Mouse (Mus musculus) cortical plate, adult 2 months (tissue): ENCODE results near the gene Fyttd1. TPM values are rescaled to one million over a fixed set of nuclear protein-coding genes. Genes with fewer than 3 reads are reported as not detected.

Source experiments
- H3K27ac ChIP-seq: fragments of 200-500 bp; 2 replicates; pipeline ENCODE4 v1.5.1; 2012; ENCODE audit warnings: low read length, control low read depth, inconsistent platforms; ENCODE audit not compliant: insufficient read depth
- H3K4me1 ChIP-seq: fragments of 200-500 bp; 2 replicates; pipeline ENCODE4 v1.6.1; 2011; ENCODE audit warnings: low read length; ENCODE audit not compliant: control insufficient read depth, insufficient read depth
- H3K4me3 ChIP-seq: fragments of 200-500 bp; 2 replicates; pipeline ENCODE4 v1.5.1; 2011; ENCODE audit warnings: mild to moderate bottlenecking, low read length, control low read depth; ENCODE audit not compliant: insufficient read depth
- CTCF ChIP-seq: fragments of 200-500 bp; IDR thresholded peaks from 2 replicates; pipeline ENCODE4 v1.5.1; 2011; ENCODE audit warnings: mild to moderate bottlenecking, control low read depth, low read length; ENCODE audit not compliant: insufficient read depth; ENCODE audit errors: extremely low read depth
- POLR2A ChIP-seq: fragments of 200-500 bp; IDR thresholded peaks from 2 replicates; pipeline ENCODE4 v1.6.1; 2011; ENCODE audit warnings: mild to moderate bottlenecking, low read length, control low read depth; ENCODE audit not compliant: insufficient read depth; ENCODE audit errors: extremely low read depth
- polyA plus RNA-seq: library from polyadenylated mRNA; depleted of rRNA; stranded (reverse); fragments of >200 nt; gene quantifications from 2 replicates; pipeline ENCODE4 v1.2.3, GENCODE M21; 2012; rRNA removed

Fyttd1 gene
- polyA plus RNA-seq, 1 experiment: 49.9 TPM

- Histone ChIP-seq H3K4me1 (peaks cover 5% of the 10 kb centered on the region), H3K27ac (no peak overlapping the region), H3K4me3 (no peak overlapping the region)
- TF ChIP-seq CTCF (no peak), POLR2A (no peak)
These were observed 65.4 kb downstream of the Fyttd1 start for GRCm38 (mm10) chr16:32942694-32943093.

GRCm38 (mm10) chr16:32945379-32945778 lies 68.1 kb downstream of the Fyttd1 start:
- Histone ChIP-seq H3K4me1 (peaks cover 6% of the 10 kb centered on the region), H3K27ac (no peak overlapping the region), H3K4me3 (no peak overlapping the region)
- TF ChIP-seq POLR2A: no peak
- no peak for TF ChIP-seq CTCF

GRCm38 (mm10) chr16:32948016-32948415 lies 70.7 kb downstream of the Fyttd1 start:
- Histone ChIP-seq H3K27ac (no peak overlapping the region), H3K4me3 (no peak overlapping the region), H3K4me1 (peaks cover 6% of the 10 kb centered on the region)
- no peak for TF ChIP-seq POLR2A
- no peak for TF ChIP-seq CTCF

GRCm38 (mm10) chr16:32948656-32949055 lies 71.4 kb downstream of the Fyttd1 start:
- Histone ChIP-seq H3K4me1 (peaks cover 6% of the 10 kb centered on the region), H3K27ac (no peak overlapping the region), H3K4me3 (no peak overlapping the region)
- no peak for TF ChIP-seq POLR2A
- TF ChIP-seq CTCF: no peak

DNA sequence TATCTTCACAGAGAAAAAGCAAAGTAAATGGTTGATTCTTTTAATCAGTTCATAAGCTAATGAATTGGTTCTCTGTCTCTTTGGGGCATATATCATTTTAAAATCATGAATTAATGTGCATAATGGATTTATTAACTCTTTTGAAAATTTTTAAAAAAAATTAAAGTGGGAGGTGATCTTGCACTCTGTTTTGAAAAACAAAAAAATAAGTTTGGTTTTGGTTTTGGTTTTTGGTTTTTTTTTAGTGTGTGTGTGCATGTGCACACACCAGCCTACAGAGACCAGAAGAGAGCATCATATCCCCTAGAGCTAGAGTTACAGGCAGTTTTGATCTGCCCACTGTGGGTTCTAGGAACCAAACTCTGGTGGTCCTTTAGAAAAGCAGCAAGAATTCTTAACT lies 72.0 kb downstream of the Fyttd1 start:
- H3K4me1 ChIP-seq: peaks cover 6% of the 10 kb centered on the region
- no peak overlapping the region for H3K4me3 ChIP-seq
- H3K27ac ChIP-seq: no peak overlapping the region
- no peak for TF ChIP-seq POLR2A
- TF ChIP-seq CTCF: no peak

- no peak overlapping the region for H3K4me3 ChIP-seq
- no peak overlapping the region for H3K27ac ChIP-seq
- no peak for TF ChIP-seq CTCF
- no peak for TF ChIP-seq POLR2A
- H3K4me1 ChIP-seq: peaks cover 4% of the 10 kb centered on the region; the same call in 1 of the 2 replicates
These were observed 73.8 kb downstream of the Fyttd1 start for GRCm38 (mm10) chr16:32951074-32951473.

GRCm38 (mm10) chr16:32953806-32954205 lies 76.5 kb downstream of the Fyttd1 start:
- no peaks in the 10 kb centered on the region; the same call in 1 of the 2 replicates for H3K4me1 ChIP-seq
- H3K27ac ChIP-seq: no peak overlapping the region
- no peak overlapping the region for H3K4me3 ChIP-seq
- TF ChIP-seq POLR2A: no peak
- TF ChIP-seq CTCF: no peak

DNA sequence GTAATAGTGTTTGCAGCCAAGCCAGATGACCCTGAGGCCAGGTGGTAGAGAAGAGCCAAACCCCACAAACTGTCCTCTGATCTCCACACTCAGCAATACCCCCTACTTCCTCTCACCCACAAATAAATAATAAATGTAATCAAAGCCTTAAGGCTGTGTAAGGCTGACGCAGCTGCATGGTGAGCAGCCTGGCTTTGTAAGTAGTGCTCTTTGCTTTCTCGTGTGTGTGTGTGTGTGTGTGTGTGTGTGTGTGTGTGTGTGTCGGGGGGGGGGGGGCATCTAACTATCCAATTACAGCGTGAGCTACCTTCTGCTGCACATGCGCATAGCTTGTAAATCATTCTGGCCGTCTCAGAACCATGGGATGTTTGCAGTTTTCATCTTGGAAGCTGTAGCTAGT lies 77.0 kb downstream of the Fyttd1 start:
- H3K4me1 ChIP-seq: no peaks in the 10 kb centered on the region; the same call in 1 of the 2 replicates

GRCm38 (mm10) chr16:32956889-32957288 lies 79.6 kb downstream of the Fyttd1 start:
- no peak overlapping the region for H3K27ac ChIP-seq
- no peak overlapping the region for H3K4me3 ChIP-seq
- no peaks in the 10 kb centered on the region; the same call in 1 of the 2 replicates for H3K4me1 ChIP-seq
- TF ChIP-seq CTCF (no peak), POLR2A (no peak)

More for the DNA sequence above, 77.0 kb downstream of the Fyttd1 start:
- TF ChIP-seq CTCF: no peak
- no peak for TF ChIP-seq POLR2A
- H3K27ac ChIP-seq: no peak overlapping the region
- H3K4me3 ChIP-seq: no peak overlapping the region

Other genes starting within 250 kb of the Fyttd1 start
- gene Tnk2, start 233.6 kb upstream of the Fyttd1 start, polyA plus RNA-seq: 202 and 204 TPM in 2 replicates
- 0.02 TPM in 2 replicates for gene Muc4, start 141.6 kb upstream of the Fyttd1 start, polyA plus RNA-seq
- not detected in 2 replicates for gene Muc20, start 80.1 kb upstream of the Fyttd1 start, polyA plus RNA-seq
- not detected in 2 replicates for gene Smbd1, start 67.0 kb upstream of the Fyttd1 start, polyA plus RNA-seq
- 77.0 TPM in 2 replicates for gene Rubcn, start 266 bp downstream of the Fyttd1 start, polyA plus RNA-seq
- 30.0 and 31.7 TPM in 2 replicates for gene Lrch3, start 36.6 kb downstream of the Fyttd1 start, polyA plus RNA-seq
- 1.6 and 3.2 TPM in 2 replicates for gene Iqcg, start 178.7 kb downstream of the Fyttd1 start, polyA plus RNA-seq
- 772 and 780 TPM in 2 replicates for gene Rpl35a, start 179.0 kb downstream of the Fyttd1 start, polyA plus RNA-seq
- 7.9 and 11.4 TPM in 2 replicates for gene Lmln, start 185.0 kb downstream of the Fyttd1 start, polyA plus RNA-seq